Mouse (Mus musculus) embryonic facial prominence, embryonic 14.5 days (tissue): Measurements from ENCODE around the gene Med4. TPM values are rescaled to one million over a fixed set of nuclear protein-coding genes. Genes with fewer than 3 reads are reported as not detected.

Source experiments
- ATAC-seq: fragments of 200-750 bp; cut with Nextera tagmentation; 2 replicates; pipeline ENCODE4 v1.8.0; 2017; ENCODE audit warnings: low read depth, moderate number of reproducible peaks, moderate TSS enrichment
- DNase-seq: peaks from one replicate; pipeline ENCODE4 v3.0.0-alpha.2; 2015; ENCODE audit warnings: low spot score
- H3K27ac ChIP-seq: fragments of 300-500 bp; sonication (generic); replicated peaks from 2 replicates; pipeline ENCODE4 v1.5.1; 2014; ENCODE audit warnings: low read depth, mild to moderate bottlenecking, low read length, moderate library complexity
- H3K27me3 ChIP-seq: fragments of 300-500 bp; sonication (generic); replicated peaks from 2 replicates; pipeline ENCODE4 v1.6.1; 2014; ENCODE audit warnings: low read length; ENCODE audit not compliant: control insufficient read depth, insufficient read depth
- H3K36me3 ChIP-seq: fragments of 300-500 bp; sonication (generic); 2 replicates; pipeline ENCODE4 v1.6.1; 2014; ENCODE audit warnings: low read length, mixed read lengths; ENCODE audit not compliant: control insufficient read depth, insufficient read depth
- H3K4me1 ChIP-seq: fragments of 300-500 bp; sonication (generic); 2 replicates; pipeline ENCODE4 v1.6.1; 2014; ENCODE audit warnings: antibody characterized with exemption, low read length; ENCODE audit not compliant: control insufficient read depth, insufficient read depth
- H3K4me2 ChIP-seq: fragments of 300-500 bp; sonication (generic); 2 replicates; pipeline ENCODE4 v1.6.1; 2014; ENCODE audit warnings: low read depth, mild to moderate bottlenecking, low read length, moderate library complexity, mixed read lengths
- H3K4me3 ChIP-seq: fragments of 300-500 bp; sonication (generic); 2 replicates; pipeline ENCODE4 v1.5.1; 2014; ENCODE audit warnings: low read depth, mild to moderate bottlenecking, low read length
- H3K9ac ChIP-seq: fragments of 300-500 bp; sonication (generic); 2 replicates; pipeline ENCODE4 v1.6.1; 2014; ENCODE audit warnings: low read depth, mild to moderate bottlenecking, low read length, moderate library complexity, mixed read lengths
- H3K9me3 ChIP-seq: fragments of 300-500 bp; sonication (generic); 2 replicates; pipeline ENCODE4 v1.6.1; 2016; ENCODE audit warnings: low read length; ENCODE audit not compliant: control insufficient read depth
- WGBS: fragments of 180-500 bp; shearing (Covaris S2); extraction: QIAGEN DNeasy Blood & Tissue Kit; methylation state at CpG from one replicate; pipeline ENCODE4 v1.1.7; 2014; 5-methylcytosine and 5-hydroxymethylcytosine counted together
- polyA plus RNA-seq: library from polyadenylated mRNA; unstranded; fragments of >200 nt; fragmentation: Nextera tagmentation; extraction: Ambion mirVana; gene quantifications from 2 replicates; pipeline ENCODE4 v1.2.1, GENCODE M21; 2014

The Med4 gene
- polyA plus RNA-seq, 1 experiment from 2014 or later: 73.5 TPM

DNA sequence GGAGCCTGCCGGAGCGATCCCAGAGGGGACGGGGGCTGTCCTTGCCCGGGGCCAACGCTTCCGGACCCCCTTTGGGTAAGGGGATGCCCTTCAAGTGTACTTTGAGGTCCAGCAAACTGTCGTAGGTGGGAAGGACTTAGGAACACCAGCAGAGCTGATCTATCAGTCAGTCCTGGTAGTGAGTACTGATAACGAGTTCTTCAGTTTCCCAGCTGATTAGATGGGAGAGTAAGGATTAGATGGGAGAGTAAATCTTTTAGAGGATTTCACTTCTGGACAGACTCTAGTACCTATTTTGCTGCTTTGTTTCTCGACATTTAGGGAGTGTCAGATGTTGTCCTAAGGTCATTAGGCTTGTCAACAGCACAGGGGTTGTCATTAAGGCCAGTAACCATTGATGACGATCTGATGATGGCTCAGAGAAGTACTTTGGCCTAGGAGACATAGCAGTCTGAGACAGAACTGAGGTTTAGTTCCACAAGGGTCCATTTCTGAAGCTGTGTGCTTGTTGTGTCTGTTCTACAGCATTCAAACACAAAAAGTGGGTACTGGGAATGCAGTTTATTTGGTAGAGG, 43.4 kb downstream of the Med4 start:
- Histone ChIP-seq H3K9ac (peak overlapping the region; percentile 93), H3K9me3 (no peaks in the 10 kb centered on the region), H3K4me1 (peaks cover 5% of the 10 kb centered on the region; the same call in 1 of the 2 replicates), H3K4me3 (peak overlapping the region; percentile 98), H3K4me2 (peak overlapping the region; percentile 77), H3K27me3 (no peaks in the 10 kb centered on the region), H3K36me3 (peaks cover 9% of the 10 kb centered on the region; the same call in 1 of the 2 replicates), H3K27ac (peak overlapping the region; percentile 65)
- DNase-seq (no peak), ATAC-seq (no peak)
- 0% methylated on average over 8 of the region's 10 CpGs for WGBS

Other genes starting within 250 kb of the Med4 start
- 30.1 and 30.4 TPM in 2 replicates for gene Rb1, start 184.2 kb upstream of the Med4 start, polyA plus RNA-seq
- 936 and 968 TPM in 2 replicates for gene Itm2b, start 124.7 kb upstream of the Med4 start, polyA plus RNA-seq
- 121 and 127 TPM in 2 replicates for gene Sucla2, start 15.3 kb downstream of the Med4 start, polyA plus RNA-seq
- gene Nudt15, start 38.2 kb downstream of the Med4 start, polyA plus RNA-seq: 5.4 and 5.5 TPM in 2 replicates
- gene Gm21750, start 151.2 kb downstream of the Med4 start, polyA plus RNA-seq: not detected in 2 replicates